Mouse (Mus musculus): ENCODE data around the gene Olfr1216. TPM values are rescaled to one million over a fixed set of nuclear protein-coding genes. Genes with fewer than 3 reads are reported as not detected.
"Not testable (repeated sequence)": the region's sequence is repeated elsewhere in the genome, so short reads cannot be mapped to it uniquely, and the experiment has no call there.

Gene Olfr1216
- polyA plus RNA-seq (2012; rRNA removed): not detected in 2 replicates

GRCm38 (mm10) chr2:89018240-89018639, at the start of gene Olfr1216:
Olfr1216 (minus strand) TSS chr2:89018340.
- WGBS: 80% methylated on average over 1 of the region's 1 CpGs
- no peak for TF ChIP-seq POLR2A (IDR thresholded peaks at IDR 0.05; ENCODE audit: low read depth, low read length)
- no peak for TF ChIP-seq CTCF (IDR thresholded peaks at IDR 0.05; ENCODE audit: extremely low read depth, insufficient read depth, insufficient read length, insufficient replicate concordance)
- Histone ChIP-seq H3K36me3 (ENCODE audit: control insufficient read depth, insufficient read depth, low read length) (no peaks in the 10 kb centered on the region), H3K27me3 (ENCODE audit: control insufficient read depth, insufficient read depth, low read length) (no peaks in the 10 kb centered on the region), H3K27ac (ENCODE audit: insufficient read depth, low read length) (no peak within 1 kb of the TSS), H3K4me3 (ENCODE audit: extremely low read depth, insufficient read depth, insufficient read length) (no peak within 1 kb of the TSS), H3K4me1 (ENCODE audit: control insufficient read depth, insufficient read depth, insufficient read length) (no peaks in the 10 kb centered on the region)
- DNase-seq (ENCODE audit: low read depth in 1 of 2, low spot score in 2 of 2): no peak

GRCm38 (mm10) chr2:89061087-89061486, 42.9 kb upstream of the Olfr1216 start, which contains the start of gene Olfr1218:
Olfr1218 (minus strand) TSS chr2:89061187.
- no peak for TF ChIP-seq CTCF (IDR thresholded peaks at IDR 0.05; ENCODE audit: extremely low read depth, insufficient read depth, insufficient read length, insufficient replicate concordance)
- no peak for TF ChIP-seq POLR2A (IDR thresholded peaks at IDR 0.05; ENCODE audit: low read depth, low read length)
- no peaks in the 10 kb centered on the region for H3K4me1 ChIP-seq (ENCODE audit: control insufficient read depth, insufficient read depth, insufficient read length)
- no peak for DNase-seq (ENCODE audit: low read depth in 1 of 2, low spot score in 2 of 2)
- no peaks in the 10 kb centered on the region for H3K27me3 ChIP-seq (ENCODE audit: control insufficient read depth, insufficient read depth, low read length)
- no peak within 1 kb of the TSS for H3K27ac ChIP-seq (ENCODE audit: insufficient read depth, low read length)
- no peaks in the 10 kb centered on the region for H3K36me3 ChIP-seq (ENCODE audit: control insufficient read depth, insufficient read depth, low read length)
- H3K4me3 ChIP-seq (ENCODE audit: extremely low read depth, insufficient read depth, insufficient read length): no peak within 1 kb of the TSS

DNA sequence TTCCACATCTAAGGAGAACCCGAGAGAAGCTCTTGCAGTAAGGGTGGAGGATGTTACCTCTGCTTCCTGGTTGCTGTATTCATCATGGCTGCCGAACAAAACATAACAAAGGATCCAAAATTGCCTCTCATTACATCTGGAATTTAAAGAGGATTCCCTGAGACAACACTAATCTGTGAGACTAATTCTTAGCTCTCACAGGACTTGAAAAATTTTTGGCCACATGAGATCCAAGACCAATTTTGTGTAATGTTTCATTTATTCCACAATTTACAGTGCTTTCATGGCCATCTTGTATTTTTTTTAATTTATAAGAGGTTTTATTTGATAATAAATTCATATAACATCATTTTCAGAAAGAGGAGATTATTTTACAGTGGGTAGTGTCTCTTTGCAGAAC, 13.8 kb upstream of the Olfr1216 start, which contains the start of gene Olfr1217:
TSS of gene Olfr1217 (minus strand) at position 101 of the 400 bp plus-strand sequence.
- TF ChIP-seq CTCF (IDR thresholded peaks at IDR 0.05; ENCODE audit: extremely low read depth, insufficient read depth, insufficient read length, insufficient replicate concordance) (no peak), POLR2A (IDR thresholded peaks at IDR 0.05; ENCODE audit: low read depth, low read length) (no peak)
- Histone ChIP-seq H3K36me3 (ENCODE audit: control insufficient read depth, insufficient read depth, low read length) (no peaks in the 10 kb centered on the region), H3K4me3 (ENCODE audit: extremely low read depth, insufficient read depth, insufficient read length) (no peak within 1 kb of the TSS), H3K27ac (ENCODE audit: insufficient read depth, low read length) (no peak within 1 kb of the TSS), H3K4me1 (ENCODE audit: control insufficient read depth, insufficient read depth, insufficient read length) (no peaks in the 10 kb centered on the region), H3K27me3 (ENCODE audit: control insufficient read depth, insufficient read depth, low read length) (no peaks in the 10 kb centered on the region)
- 59% methylated on average over 2 of the region's 2 CpGs for WGBS
- DNase-seq (ENCODE audit: low read depth in 1 of 2, low spot score in 2 of 2): no peak

- 65% methylated on average over 3 of the region's 3 CpGs for WGBS
- H3K36me3 ChIP-seq (ENCODE audit: control insufficient read depth, insufficient read depth, low read length); H3K27ac ChIP-seq (ENCODE audit: insufficient read depth, low read length); H3K4me3 ChIP-seq (ENCODE audit: extremely low read depth, insufficient read depth, insufficient read length); H3K4me1 ChIP-seq (ENCODE audit: control insufficient read depth, insufficient read depth, insufficient read length); DNase-seq (ENCODE audit: low read depth in 1 of 2, low spot score in 2 of 2); H3K27me3 ChIP-seq (ENCODE audit: control insufficient read depth, insufficient read depth, low read length): not testable (repeated sequence)
Measured at GRCm38 (mm10) chr2:89021436-89021835, 3.3 kb upstream of the Olfr1216 start.

GRCm38 (mm10) chr2:89006873-89007272, 11.3 kb downstream of the Olfr1216 start, which contains the start of gene Olfr1215:
Olfr1215 (minus strand) TSS chr2:89006973.
- Histone ChIP-seq H3K36me3 (ENCODE audit: control insufficient read depth, insufficient read depth, low read length) (no peaks in the 10 kb centered on the region), H3K27me3 (ENCODE audit: control insufficient read depth, insufficient read depth, low read length) (no peaks in the 10 kb centered on the region), H3K4me1 (ENCODE audit: control insufficient read depth, insufficient read depth, insufficient read length) (no peaks in the 10 kb centered on the region), H3K27ac (ENCODE audit: insufficient read depth, low read length) (no peak within 1 kb of the TSS), H3K4me3 (ENCODE audit: extremely low read depth, insufficient read depth, insufficient read length) (no peak within 1 kb of the TSS)
- DNase-seq (ENCODE audit: low read depth in 1 of 2, low spot score in 2 of 2): no peak
- WGBS: 59% methylated on average over 2 of the region's 2 CpGs
- TF ChIP-seq POLR2A (IDR thresholded peaks at IDR 0.05; ENCODE audit: low read depth, low read length) (no peak), CTCF (IDR thresholded peaks at IDR 0.05; ENCODE audit: extremely low read depth, insufficient read depth, insufficient read length, insufficient replicate concordance) (no peak)

GRCm38 (mm10) chr2:88992553-88992952, 25.6 kb downstream of the Olfr1216 start, which contains the start of gene Olfr1214:
Olfr1214 (minus strand) TSS chr2:88992653.
- Histone ChIP-seq H3K27me3 (ENCODE audit: control insufficient read depth, insufficient read depth, low read length) (no peaks in the 10 kb centered on the region), H3K27ac (ENCODE audit: insufficient read depth, low read length) (no peak within 1 kb of the TSS), H3K36me3 (ENCODE audit: control insufficient read depth, insufficient read depth, low read length) (no peaks in the 10 kb centered on the region), H3K4me3 (ENCODE audit: extremely low read depth, insufficient read depth, insufficient read length) (no peak within 1 kb of the TSS), H3K4me1 (ENCODE audit: control insufficient read depth, insufficient read depth, insufficient read length) (no peaks in the 10 kb centered on the region)
- DNase-seq (ENCODE audit: low read depth in 1 of 2, low spot score in 2 of 2): no peak
- no peak for TF ChIP-seq CTCF (IDR thresholded peaks at IDR 0.05; ENCODE audit: extremely low read depth, insufficient read depth, insufficient read length, insufficient replicate concordance)
- no peak for TF ChIP-seq POLR2A (IDR thresholded peaks at IDR 0.05; ENCODE audit: low read depth, low read length)
- 84% methylated on average over 1 of the region's 1 CpGs for WGBS

DNA sequence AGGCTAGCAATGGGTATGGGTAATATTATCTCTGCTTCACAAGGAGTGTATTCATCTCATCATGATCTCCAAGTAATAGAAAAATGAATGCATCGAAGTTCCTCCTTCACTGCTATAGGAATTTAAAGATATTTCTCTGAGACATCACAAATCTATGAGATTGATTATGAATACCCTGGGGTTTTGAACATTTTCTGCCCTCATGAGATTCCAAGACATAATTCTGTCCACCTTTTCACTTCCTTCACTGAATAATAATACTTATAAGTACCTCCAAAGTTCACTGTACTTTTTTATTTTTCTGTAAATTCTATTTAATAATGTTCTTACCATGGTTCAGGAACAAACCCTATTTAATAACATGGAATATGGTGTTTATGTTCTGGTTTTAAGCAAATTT, 38.0 kb downstream of the Olfr1216 start, which contains the start of gene Gm13762:
TSS of gene Gm13762 (minus strand) at position 101 of the 400 bp plus-strand sequence.
- no peaks in the 10 kb centered on the region for H3K27me3 ChIP-seq (ENCODE audit: control insufficient read depth, insufficient read depth, low read length)
- H3K27ac ChIP-seq (ENCODE audit: insufficient read depth, low read length): no peak within 1 kb of the TSS
- no peaks in the 10 kb centered on the region for H3K4me1 ChIP-seq (ENCODE audit: control insufficient read depth, insufficient read depth, insufficient read length)
- H3K4me3 ChIP-seq (ENCODE audit: extremely low read depth, insufficient read depth, insufficient read length): no peak within 1 kb of the TSS
- no peak for DNase-seq (ENCODE audit: low read depth in 1 of 2, low spot score in 2 of 2)
- no peaks in the 10 kb centered on the region for H3K36me3 ChIP-seq (ENCODE audit: control insufficient read depth, insufficient read depth, low read length)
- 70% methylated on average over 1 of the region's 1 CpGs for WGBS
- TF ChIP-seq CTCF (IDR thresholded peaks at IDR 0.05; ENCODE audit: extremely low read depth, insufficient read depth, insufficient read length, insufficient replicate concordance): no peak
- TF ChIP-seq POLR2A (IDR thresholded peaks at IDR 0.05; ENCODE audit: low read depth, low read length): no peak

Other genes with a start within 250 kb of the Olfr1216 start
- not detected in 2 replicates for gene Olfr1200, start 247.9 kb downstream of the Olfr1216 start, polyA plus RNA-seq (2012; rRNA removed)
- gene Olfr1201, start 225.3 kb downstream of the Olfr1216 start, polyA plus RNA-seq (2012; rRNA removed): not detected in 2 replicates
- not detected in 2 replicates for gene Olfr1202, start 203.8 kb downstream of the Olfr1216 start, polyA plus RNA-seq (2012; rRNA removed)
- gene Olfr1205, start 188.6 kb downstream of the Olfr1216 start, polyA plus RNA-seq (2012; rRNA removed): not detected in 2 replicates
- gene Olfr1204, start 169.0 kb downstream of the Olfr1216 start, polyA plus RNA-seq (2012; rRNA removed): not detected in 2 replicates
- not detected in 2 replicates for gene Olfr1206, start 155.1 kb downstream of the Olfr1216 start, polyA plus RNA-seq (2012; rRNA removed)
- not detected in 2 replicates for gene Olfr1208, start 116.0 kb downstream of the Olfr1216 start, polyA plus RNA-seq (2012; rRNA removed)
- not detected in 2 replicates for gene Olfr1209, start 103.2 kb downstream of the Olfr1216 start, polyA plus RNA-seq (2012; rRNA removed)
- gene Olfr1211, start 80.2 kb downstream of the Olfr1216 start, polyA plus RNA-seq (2012; rRNA removed): not detected in 2 replicates
- not detected in 2 replicates for gene Olfr1212, start 64.4 kb downstream of the Olfr1216 start, polyA plus RNA-seq (2012; rRNA removed)
- not detected in 2 replicates for gene Gm13762, start 38.1 kb downstream of the Olfr1216 start, polyA plus RNA-seq (2012; rRNA removed)
- gene Olfr1214, start 25.7 kb downstream of the Olfr1216 start, polyA plus RNA-seq (2012; rRNA removed): not detected in 2 replicates
- gene Olfr1215, start 11.4 kb downstream of the Olfr1216 start, polyA plus RNA-seq (2012; rRNA removed): not detected in 2 replicates
- not detected in 2 replicates for gene Olfr1217, start 13.7 kb upstream of the Olfr1216 start, polyA plus RNA-seq (2012; rRNA removed)
- gene Olfr1218, start 42.8 kb upstream of the Olfr1216 start, polyA plus RNA-seq (2012; rRNA removed): not detected in 2 replicates
- gene Olfr1219, start 65.2 kb upstream of the Olfr1216 start, polyA plus RNA-seq (2012; rRNA removed): not detected in 2 replicates
- gene Olfr1220, start 88.5 kb upstream of the Olfr1216 start, polyA plus RNA-seq (2012; rRNA removed): not detected in 2 replicates
- gene Olfr1221, start 98.9 kb upstream of the Olfr1216 start, polyA plus RNA-seq (2012; rRNA removed): not detected in 2 replicates
- gene Olfr1222, start 114.7 kb upstream of the Olfr1216 start, polyA plus RNA-seq (2012; rRNA removed): not detected in 2 replicates
- not detected in 2 replicates for gene Olfr1223, start 133.2 kb upstream of the Olfr1216 start, polyA plus RNA-seq (2012; rRNA removed)
- gene Olfr1224-ps1, start 145.8 kb upstream of the Olfr1216 start, polyA plus RNA-seq (2012; rRNA removed): not detected in 2 replicates
- gene Olfr1225, start 156.3 kb upstream of the Olfr1216 start, polyA plus RNA-seq (2012; rRNA removed): not detected in 2 replicates
- not detected in 2 replicates for gene Olfr1226, start 181.7 kb upstream of the Olfr1216 start, polyA plus RNA-seq (2012; rRNA removed)
- not detected in 2 replicates for gene Olfr1228, start 235.7 kb upstream of the Olfr1216 start, polyA plus RNA-seq (2012; rRNA removed)

Measured in spleen, adult 2 months (tissue).